Mouse (Mus musculus): ENCODE measurements at regions not wholly inside any gene's neighbourhood (a gene's known extent, or its start where the extent isn't known, plus 50 kb on each side); places are given as distances from the start of the nearest gene placed in this dataset.

DNA sequence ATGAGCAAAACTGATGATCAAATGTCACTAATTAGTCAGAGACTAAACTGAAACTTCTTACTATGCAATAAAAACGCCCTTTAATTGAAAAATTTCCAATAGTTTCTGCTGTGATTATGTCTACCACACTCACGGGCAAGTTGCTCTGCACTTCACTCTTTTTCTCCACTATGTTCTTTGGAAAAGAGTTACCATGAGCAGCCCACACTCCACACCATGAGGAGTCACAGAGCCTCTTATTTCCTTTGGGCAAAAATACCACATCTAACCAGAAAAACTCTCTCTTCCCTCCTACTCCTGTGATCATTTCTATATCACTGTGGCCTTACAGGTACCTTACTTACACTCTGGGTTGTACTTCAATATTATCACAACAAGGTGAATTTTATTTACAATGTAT lies 174.7 kb downstream of the Gm11361 start:
- H3K27ac ChIP-seq (ENCODE audit: insufficient read depth, low read depth, low read length, poor library complexity, severe bottlenecking): no peak overlapping the region
- H3K36me3 ChIP-seq (ENCODE audit: control insufficient read depth, insufficient read depth, low read length, poor library complexity, severe bottlenecking): no peaks in the 10 kb centered on the region
- no peak for DNase-seq (ENCODE audit: low read depth, low spot score)
- no peak overlapping the region for H3K9ac ChIP-seq (ENCODE audit: insufficient read depth, low read depth, low read length, poor library complexity, severe bottlenecking)
- no peak overlapping the region for H3K4me3 ChIP-seq (ENCODE audit: insufficient read depth in 1 of 2, low read depth in 1 of 2, low read length in 2 of 2, poor library complexity in 1 of 2, severe bottlenecking in 1 of 2)
- TF ChIP-seq ZNF384 (IDR thresholded peaks at IDR 0.05; ENCODE audit: low read depth, low read length): no peak
- TF ChIP-seq HCFC1 (IDR thresholded peaks at IDR 0.05; ENCODE audit: borderline replicate concordance, insufficient read depth, low read length): no peak
- no peak for TF ChIP-seq CHD2 (IDR thresholded peaks at IDR 0.05; ENCODE audit: low read depth, low read length)
- no peak for TF ChIP-seq MAFK (IDR thresholded peaks at IDR 0.05; ENCODE audit: insufficient read depth, low read depth, low read length)
- no peak for TF ChIP-seq ZC3H11A (IDR thresholded peaks at IDR 0.05; ENCODE audit: borderline replicate concordance, low read depth, low read length)
- H3K9me3 ChIP-seq (ENCODE audit: control insufficient read depth, insufficient read depth, low read depth, low read length): no peaks in the 10 kb centered on the region
- in situ Hi-C loops (cut with MboI; ENCODE audit: low sequenced_read_pairs in 2 of 2, unreplicated experiment in 2 of 2): no loop called here
- H3K4me1 ChIP-seq (ENCODE audit: control insufficient read depth in 2 of 2, insufficient read depth in 2 of 2, low read length in 2 of 2, poor library complexity in 1 of 2): no peaks in the 10 kb centered on the region

DNA sequence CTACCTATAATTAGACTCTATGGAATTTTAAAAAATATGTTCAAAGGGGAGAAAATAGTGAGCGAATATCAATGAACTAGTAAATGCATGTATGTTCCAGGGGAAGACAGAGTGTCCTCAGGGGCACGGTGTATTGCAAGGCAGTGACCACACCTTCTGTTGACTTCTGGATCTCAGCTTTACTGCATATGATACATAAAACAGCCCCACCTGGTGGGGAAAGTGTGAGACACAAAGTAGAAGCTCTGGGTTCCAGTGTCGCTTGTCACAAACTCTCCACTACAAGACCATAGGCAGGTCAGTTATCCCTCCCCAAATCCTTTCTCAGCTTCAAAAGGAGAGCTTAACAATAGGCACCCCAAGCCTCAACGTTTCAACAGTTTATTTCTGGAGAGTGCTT lies 168.8 kb downstream of the Gm11361 start:
- H3K4me1 ChIP-seq (ENCODE audit: control insufficient read depth in 2 of 2, insufficient read depth in 2 of 2, low read length in 2 of 2, poor library complexity in 1 of 2): no peaks in the 10 kb centered on the region
- DNase-seq (ENCODE audit: low read depth, low spot score): no peak
- no peaks in the 10 kb centered on the region for H3K9me3 ChIP-seq (ENCODE audit: control insufficient read depth, insufficient read depth, low read depth, low read length)
- 0 out of 2 replicates have a peak, but pooled peaks have one; percentile 13 for TF ChIP-seq ZC3H11A (IDR thresholded peaks at IDR 0.05; ENCODE audit: borderline replicate concordance, low read depth, low read length)
- no peak for TF ChIP-seq MAFK (IDR thresholded peaks at IDR 0.05; ENCODE audit: insufficient read depth, low read depth, low read length)
- TF ChIP-seq CHD2 (IDR thresholded peaks at IDR 0.05; ENCODE audit: low read depth, low read length): no peak
- no peak overlapping the region for H3K9ac ChIP-seq (ENCODE audit: insufficient read depth, low read depth, low read length, poor library complexity, severe bottlenecking)
- in situ Hi-C loops (cut with MboI; ENCODE audit: low sequenced_read_pairs in 2 of 2, unreplicated experiment in 2 of 2): no loop called here
- H3K27ac ChIP-seq (ENCODE audit: insufficient read depth, low read depth, low read length, poor library complexity, severe bottlenecking): no peak overlapping the region
- H3K4me3 ChIP-seq (ENCODE audit: insufficient read depth in 1 of 2, low read depth in 1 of 2, low read length in 2 of 2, poor library complexity in 1 of 2, severe bottlenecking in 1 of 2): no peak overlapping the region
- no peaks in the 10 kb centered on the region for H3K36me3 ChIP-seq (ENCODE audit: control insufficient read depth, insufficient read depth, low read length, poor library complexity, severe bottlenecking)

DNA sequence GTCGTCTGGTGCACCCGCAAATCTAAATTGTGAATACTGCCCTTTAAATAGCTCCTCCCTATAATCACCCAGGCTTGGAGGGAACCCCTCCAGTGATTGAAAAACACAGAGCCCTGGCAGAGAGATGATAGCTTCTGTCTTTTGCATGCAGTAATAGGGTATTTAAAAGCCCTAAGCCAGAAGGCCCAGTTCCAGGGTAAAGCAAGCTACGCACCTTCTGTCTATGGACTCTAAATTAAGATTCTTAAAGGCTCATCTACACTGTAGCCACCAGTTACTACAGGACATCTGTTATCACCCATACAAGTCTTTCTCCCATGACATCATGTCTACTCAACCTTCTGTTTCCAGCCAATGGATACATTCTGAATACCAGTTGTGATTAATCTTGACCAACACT lies 167.8 kb downstream of the Gm11361 start:
- DNase-seq (ENCODE audit: low read depth, low spot score): no peak
- Histone ChIP-seq H3K9me3 (ENCODE audit: control insufficient read depth, insufficient read depth, low read depth, low read length) (no peaks in the 10 kb centered on the region), H3K36me3 (ENCODE audit: control insufficient read depth, insufficient read depth, low read length, poor library complexity, severe bottlenecking) (no peaks in the 10 kb centered on the region), H3K9ac (ENCODE audit: insufficient read depth, low read depth, low read length, poor library complexity, severe bottlenecking) (no peak overlapping the region), H3K27ac (ENCODE audit: insufficient read depth, low read depth, low read length, poor library complexity, severe bottlenecking) (no peak overlapping the region), H3K4me3 (ENCODE audit: insufficient read depth in 1 of 2, low read depth in 1 of 2, low read length in 2 of 2, poor library complexity in 1 of 2, severe bottlenecking in 1 of 2) (no peak overlapping the region), H3K4me1 (ENCODE audit: control insufficient read depth in 2 of 2, insufficient read depth in 2 of 2, low read length in 2 of 2, poor library complexity in 1 of 2) (no peaks in the 10 kb centered on the region)
- TF ChIP-seq CHD2 (IDR thresholded peaks at IDR 0.05; ENCODE audit: low read depth, low read length) (no peak), MAFK (IDR thresholded peaks at IDR 0.05; ENCODE audit: insufficient read depth, low read depth, low read length) (no peak), ZC3H11A (IDR thresholded peaks at IDR 0.05; ENCODE audit: borderline replicate concordance, low read depth, low read length) (no peak), ZNF384 (IDR thresholded peaks at IDR 0.05; ENCODE audit: low read depth, low read length) (no peak), HCFC1 (IDR thresholded peaks at IDR 0.05; ENCODE audit: borderline replicate concordance, insufficient read depth, low read length) (no peak)
- in situ Hi-C loops (cut with MboI; ENCODE audit: low sequenced_read_pairs in 2 of 2, unreplicated experiment in 2 of 2): no loop called here

DNA sequence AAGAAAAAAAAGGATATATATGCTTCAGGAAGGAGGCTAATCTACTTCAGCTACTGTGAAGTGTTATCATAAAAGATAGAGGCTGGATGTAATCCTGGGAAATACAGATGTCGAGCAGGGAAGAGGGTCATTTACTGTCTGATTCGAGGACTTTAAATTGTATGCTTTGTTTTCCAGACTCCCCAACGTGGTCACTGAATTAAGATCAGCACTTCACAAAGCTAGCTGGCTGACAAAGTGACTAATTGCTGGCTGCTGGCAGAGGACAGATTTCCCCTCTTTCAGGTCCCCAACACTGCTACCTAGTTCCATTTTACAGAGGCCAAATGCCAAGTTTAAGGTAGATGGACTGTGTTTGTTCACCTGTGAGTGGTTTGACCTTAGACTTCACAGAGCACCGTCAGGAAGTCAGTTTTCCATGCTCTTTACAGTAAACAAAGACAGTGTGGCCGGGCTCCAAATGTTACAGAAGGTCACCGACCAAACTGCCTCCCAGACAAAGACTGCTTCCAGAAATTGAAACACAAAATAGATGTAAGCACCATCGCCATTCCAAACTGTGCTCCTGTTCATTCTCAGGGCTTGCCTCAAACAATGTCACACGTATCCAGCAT lies 167.2 kb downstream of the Gm11361 start:
- in situ Hi-C loops (cut with MboI; ENCODE audit: low sequenced_read_pairs in 2 of 2, unreplicated experiment in 2 of 2): no loop called here
- no peaks in the 10 kb centered on the region for H3K9me3 ChIP-seq (ENCODE audit: control insufficient read depth, insufficient read depth, low read depth, low read length)
- H3K9ac ChIP-seq (ENCODE audit: insufficient read depth, low read depth, low read length, poor library complexity, severe bottlenecking): no peak overlapping the region
- H3K4me3 ChIP-seq (ENCODE audit: insufficient read depth in 1 of 2, low read depth in 1 of 2, low read length in 2 of 2, poor library complexity in 1 of 2, severe bottlenecking in 1 of 2): no peak overlapping the region
- H3K27ac ChIP-seq (ENCODE audit: insufficient read depth, low read depth, low read length, poor library complexity, severe bottlenecking): no peak overlapping the region
- DNase-seq (ENCODE audit: low read depth, low spot score): no peak
- TF ChIP-seq MAFK (IDR thresholded peaks at IDR 0.05; ENCODE audit: insufficient read depth, low read depth, low read length): no peak
- TF ChIP-seq ZNF384 (IDR thresholded peaks at IDR 0.05; ENCODE audit: low read depth, low read length): no peak
- no peak for TF ChIP-seq CHD2 (IDR thresholded peaks at IDR 0.05; ENCODE audit: low read depth, low read length)
- no peak for TF ChIP-seq HCFC1 (IDR thresholded peaks at IDR 0.05; ENCODE audit: borderline replicate concordance, insufficient read depth, low read length)
- TF ChIP-seq ZC3H11A (IDR thresholded peaks at IDR 0.05; ENCODE audit: borderline replicate concordance, low read depth, low read length): no peak
- H3K36me3 ChIP-seq (ENCODE audit: control insufficient read depth, insufficient read depth, low read length, poor library complexity, severe bottlenecking): no peaks in the 10 kb centered on the region
- H3K4me1 ChIP-seq (ENCODE audit: control insufficient read depth in 2 of 2, insufficient read depth in 2 of 2, low read length in 2 of 2, poor library complexity in 1 of 2): no peaks in the 10 kb centered on the region

DNA sequence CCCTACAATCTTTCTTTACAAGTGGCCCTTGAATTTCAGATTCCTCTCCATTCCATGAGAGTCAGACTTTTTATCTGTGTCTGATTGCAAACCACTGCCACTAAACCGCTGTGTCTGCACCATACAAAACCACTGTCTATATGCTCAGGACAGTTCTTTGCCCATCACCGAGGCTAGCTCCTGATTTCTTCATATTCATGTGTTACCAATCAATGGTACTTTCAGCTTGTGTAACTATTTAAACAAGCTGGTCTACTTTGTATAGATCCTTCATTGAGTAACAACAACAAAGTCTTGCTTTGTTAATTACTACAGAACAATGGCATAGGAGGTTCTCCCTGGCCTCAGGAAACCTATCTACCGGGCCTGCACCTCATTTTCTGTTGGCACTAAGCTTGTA lies 164.0 kb downstream of the Gm11361 start:
- Histone ChIP-seq H3K4me1 (ENCODE audit: control insufficient read depth in 2 of 2, insufficient read depth in 2 of 2, low read length in 2 of 2, poor library complexity in 1 of 2) (peaks cover 0 to 2% of the 10 kb centered on the region in 2 experiments; a peak in 1 of 4 replicates), H3K9ac (ENCODE audit: insufficient read depth, low read depth, low read length, poor library complexity, severe bottlenecking) (no peak overlapping the region), H3K27ac (ENCODE audit: insufficient read depth, low read depth, low read length, poor library complexity, severe bottlenecking) (no peak overlapping the region), H3K9me3 (ENCODE audit: control insufficient read depth, insufficient read depth, low read depth, low read length) (no peaks in the 10 kb centered on the region), H3K36me3 (ENCODE audit: control insufficient read depth, insufficient read depth, low read length, poor library complexity, severe bottlenecking) (no peaks in the 10 kb centered on the region), H3K4me3 (ENCODE audit: insufficient read depth in 1 of 2, low read depth in 1 of 2, low read length in 2 of 2, poor library complexity in 1 of 2, severe bottlenecking in 1 of 2) (no peak overlapping the region)
- in situ Hi-C loops (cut with MboI; ENCODE audit: low sequenced_read_pairs in 2 of 2, unreplicated experiment in 2 of 2): no loop called here
- no peak for DNase-seq (ENCODE audit: low read depth, low spot score)
- no peak for TF ChIP-seq CHD2 (IDR thresholded peaks at IDR 0.05; ENCODE audit: low read depth, low read length)

Data from ES-E14 (cell line).